Mouse (Mus musculus): ENCODE data around the gene Gm27179. TPM values are rescaled to one million over a fixed set of nuclear protein-coding genes. Genes with fewer than 3 reads are reported as not detected.
"Not testable (repeated sequence)": the region's sequence is repeated elsewhere in the genome, so short reads cannot be mapped to it uniquely, and the experiment has no call there.

Gene Gm27179
- polyA plus RNA-seq, 1 experiment: 0.35 TPM

GRCm38 (mm10) chr14:69520810-69521209 is 8.5 kb upstream of the Gm27179 start:
- not testable (repeated sequence) for H3K27me3 ChIP-seq (ENCODE audit: control insufficient read depth, insufficient read depth, low read length); H3K4me1 ChIP-seq (ENCODE audit: control insufficient read depth, insufficient read depth, insufficient read length, low read length); H3K4me3 ChIP-seq (ENCODE audit: low read depth, low read length); H3K27ac ChIP-seq (ENCODE audit: insufficient read depth, low read depth, low read length); H3K36me3 ChIP-seq (ENCODE audit: control insufficient read depth, insufficient read depth, low read length)
- no CpG with 5 or more reads among the region's 2 CpGs for WGBS

DNA sequence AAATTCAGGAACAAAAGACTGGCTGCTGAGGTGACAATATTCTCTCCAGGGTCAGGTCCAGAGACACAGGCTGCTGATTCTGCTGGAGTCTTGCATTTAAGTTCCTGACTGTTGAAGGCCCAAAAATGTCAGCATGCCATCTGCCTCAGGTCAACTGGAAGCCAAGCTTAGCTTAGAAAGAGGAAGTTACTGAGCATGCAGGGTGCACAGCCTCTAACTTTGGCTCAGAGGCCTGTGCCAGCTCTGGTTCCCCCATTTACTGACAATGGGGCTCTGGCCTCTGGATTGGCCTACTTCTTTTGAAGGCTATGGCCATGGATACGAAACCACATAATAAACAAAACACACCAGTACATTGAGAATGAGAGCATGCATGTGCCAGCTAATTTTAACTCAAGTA is 5.3 kb downstream of the Gm27179 start:
- WGBS: no CpG with 5 or more reads among the region's 1 CpGs
- not testable (repeated sequence) for H3K4me1 ChIP-seq (ENCODE audit: control insufficient read depth, insufficient read depth, insufficient read length, low read length); H3K27ac ChIP-seq (ENCODE audit: insufficient read depth, low read depth, low read length); H3K36me3 ChIP-seq (ENCODE audit: control insufficient read depth, insufficient read depth, low read length); H3K27me3 ChIP-seq (ENCODE audit: control insufficient read depth, insufficient read depth, low read length); H3K4me3 ChIP-seq (ENCODE audit: low read depth, low read length)

DNA sequence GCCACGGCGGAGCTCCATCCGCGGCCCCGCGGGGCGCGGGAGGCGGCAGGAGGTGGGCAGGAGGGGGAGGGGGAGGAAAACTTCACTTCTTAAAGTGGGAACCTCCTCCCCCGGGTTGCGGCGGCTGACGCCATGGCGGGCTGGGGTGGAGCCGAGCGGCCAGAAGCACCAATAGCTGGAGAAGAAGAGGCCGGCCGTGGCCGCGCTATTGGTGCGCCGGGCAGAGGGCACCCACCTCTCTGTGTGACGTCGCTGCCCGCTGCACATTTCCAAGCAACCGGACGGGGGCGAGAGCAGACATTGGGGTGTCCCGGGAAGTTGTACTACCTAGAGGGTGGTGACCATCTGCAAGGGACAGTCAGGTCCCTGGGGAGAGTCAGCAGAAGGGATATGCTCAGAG is 9.2 kb downstream of the Gm27179 start, which contains the start of gene Gm16867:
TSS of gene Gm16867 (minus strand) at position 189 of the 400 bp plus-strand sequence.
- not testable (repeated sequence) for H3K36me3 ChIP-seq (ENCODE audit: control insufficient read depth, insufficient read depth, low read length); H3K4me1 ChIP-seq (ENCODE audit: control insufficient read depth, insufficient read depth, insufficient read length, low read length); H3K27me3 ChIP-seq (ENCODE audit: control insufficient read depth, insufficient read depth, low read length); H3K4me3 ChIP-seq (ENCODE audit: low read depth, low read length); H3K27ac ChIP-seq (ENCODE audit: insufficient read depth, low read depth, low read length)
- WGBS: no CpG with 5 or more reads among the region's 29 CpGs

GRCm38 (mm10) chr14:69502440-69503150 is 9.8 kb downstream of the Gm27179 start:
- H3K4me1 ChIP-seq (ENCODE audit: control insufficient read depth, insufficient read depth, insufficient read length, low read length); H3K36me3 ChIP-seq (ENCODE audit: control insufficient read depth, insufficient read depth, low read length); H3K4me3 ChIP-seq (ENCODE audit: low read depth, low read length); H3K27ac ChIP-seq (ENCODE audit: insufficient read depth, low read depth, low read length); H3K27me3 ChIP-seq (ENCODE audit: control insufficient read depth, insufficient read depth, low read length): not testable (repeated sequence)
- no CpG with 5 or more reads among the region's 73 CpGs for WGBS

- not testable (repeated sequence) for H3K4me1 ChIP-seq (ENCODE audit: control insufficient read depth, insufficient read depth, insufficient read length, low read length)
Observed at GRCm38 (mm10) chr14:69496259-69496658, 16.1 kb downstream of the Gm27179 start.

GRCm38 (mm10) chr14:69494946-69495345 is 17.4 kb downstream of the Gm27179 start:
- H3K27ac ChIP-seq (ENCODE audit: insufficient read depth, low read depth, low read length); H3K27me3 ChIP-seq (ENCODE audit: control insufficient read depth, insufficient read depth, low read length); H3K4me1 ChIP-seq (ENCODE audit: control insufficient read depth, insufficient read depth, insufficient read length, low read length); H3K4me3 ChIP-seq (ENCODE audit: low read depth, low read length); H3K36me3 ChIP-seq (ENCODE audit: control insufficient read depth, insufficient read depth, low read length): not testable (repeated sequence)
- no CpG with 5 or more reads among the region's 2 CpGs for WGBS

More at GRCm38 (mm10) chr14:69496259-69496658, 16.1 kb downstream of the Gm27179 start:
- not testable (repeated sequence) for H3K36me3 ChIP-seq (ENCODE audit: control insufficient read depth, insufficient read depth, low read length); H3K27me3 ChIP-seq (ENCODE audit: control insufficient read depth, insufficient read depth, low read length); H3K27ac ChIP-seq (ENCODE audit: insufficient read depth, low read depth, low read length); H3K4me3 ChIP-seq (ENCODE audit: low read depth, low read length)

- H3K36me3 ChIP-seq (ENCODE audit: control insufficient read depth, insufficient read depth, low read length); H3K4me3 ChIP-seq (ENCODE audit: low read depth, low read length); H3K27ac ChIP-seq (ENCODE audit: insufficient read depth, low read depth, low read length); H3K4me1 ChIP-seq (ENCODE audit: control insufficient read depth, insufficient read depth, insufficient read length, low read length); H3K27me3 ChIP-seq (ENCODE audit: control insufficient read depth, insufficient read depth, low read length): not testable (repeated sequence)
- no CpG with 5 or more reads among the region's 3 CpGs for WGBS
Observed at GRCm38 (mm10) chr14:69494522-69494921, 17.8 kb downstream of the Gm27179 start.

DNA sequence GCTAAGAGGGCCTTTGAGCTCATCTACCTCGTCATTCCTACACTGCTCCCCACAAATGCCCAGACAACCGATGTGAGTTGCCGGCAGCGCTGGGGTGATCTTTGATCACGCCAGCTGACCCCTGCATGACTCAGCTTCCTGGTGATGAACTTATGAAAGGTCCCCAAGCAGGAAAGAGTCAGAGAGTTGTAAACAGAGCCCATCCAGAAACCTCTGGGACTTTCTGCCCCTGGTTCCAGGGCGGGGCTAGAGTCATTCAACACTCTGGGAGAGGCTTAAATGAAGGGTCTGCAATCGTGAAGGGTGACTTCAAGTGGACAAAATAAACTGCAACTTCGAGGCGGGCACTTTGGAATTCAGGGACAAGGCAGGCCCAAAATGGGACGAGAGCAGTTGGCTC is 24.3 kb downstream of the Gm27179 start:
- not testable (repeated sequence) for H3K4me3 ChIP-seq (ENCODE audit: low read depth, low read length); H3K36me3 ChIP-seq (ENCODE audit: control insufficient read depth, insufficient read depth, low read length); H3K27ac ChIP-seq (ENCODE audit: insufficient read depth, low read depth, low read length); H3K27me3 ChIP-seq (ENCODE audit: control insufficient read depth, insufficient read depth, low read length); H3K4me1 ChIP-seq (ENCODE audit: control insufficient read depth, insufficient read depth, insufficient read length, low read length)
- no CpG with 5 or more reads among the region's 10 CpGs for WGBS

DNA sequence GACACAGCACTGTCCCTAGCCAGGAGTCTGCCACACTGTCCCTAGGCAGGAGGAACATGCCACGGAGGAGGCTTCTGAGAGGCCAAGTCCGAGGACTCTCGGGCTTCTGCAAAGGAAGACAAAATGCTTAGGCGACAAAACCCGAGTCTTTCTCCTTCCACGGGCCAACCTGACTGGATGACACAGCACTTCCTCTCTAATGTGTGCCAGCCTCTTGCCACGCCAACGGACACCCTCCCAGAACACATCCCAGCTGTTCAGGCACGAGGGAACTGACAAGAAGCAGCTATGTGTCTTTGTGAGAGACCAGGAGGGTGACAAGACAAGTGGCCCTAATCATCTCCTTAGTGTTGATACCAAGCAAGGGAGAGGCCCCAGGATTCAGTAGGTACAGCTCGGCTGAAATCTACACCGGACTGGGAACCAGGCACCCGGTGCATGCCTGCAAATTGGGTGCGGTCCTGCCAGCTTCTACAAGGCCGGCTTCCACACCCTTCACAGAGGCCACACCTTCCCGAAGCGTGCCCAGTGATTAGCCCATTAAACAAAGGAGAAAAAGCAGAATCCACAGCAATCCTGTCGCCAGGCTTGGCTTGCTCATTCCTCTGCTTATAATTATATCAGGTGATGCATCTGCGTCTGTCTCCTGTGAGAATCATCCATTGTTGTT is 26.7 kb downstream of the Gm27179 start:
- H3K4me3 ChIP-seq (ENCODE audit: low read depth, low read length); H3K36me3 ChIP-seq (ENCODE audit: control insufficient read depth, insufficient read depth, low read length); H3K27me3 ChIP-seq (ENCODE audit: control insufficient read depth, insufficient read depth, low read length); H3K27ac ChIP-seq (ENCODE audit: insufficient read depth, low read depth, low read length); H3K4me1 ChIP-seq (ENCODE audit: control insufficient read depth, insufficient read depth, insufficient read length, low read length): not testable (repeated sequence)
- WGBS: no CpG with 5 or more reads among the region's 18 CpGs

DNA sequence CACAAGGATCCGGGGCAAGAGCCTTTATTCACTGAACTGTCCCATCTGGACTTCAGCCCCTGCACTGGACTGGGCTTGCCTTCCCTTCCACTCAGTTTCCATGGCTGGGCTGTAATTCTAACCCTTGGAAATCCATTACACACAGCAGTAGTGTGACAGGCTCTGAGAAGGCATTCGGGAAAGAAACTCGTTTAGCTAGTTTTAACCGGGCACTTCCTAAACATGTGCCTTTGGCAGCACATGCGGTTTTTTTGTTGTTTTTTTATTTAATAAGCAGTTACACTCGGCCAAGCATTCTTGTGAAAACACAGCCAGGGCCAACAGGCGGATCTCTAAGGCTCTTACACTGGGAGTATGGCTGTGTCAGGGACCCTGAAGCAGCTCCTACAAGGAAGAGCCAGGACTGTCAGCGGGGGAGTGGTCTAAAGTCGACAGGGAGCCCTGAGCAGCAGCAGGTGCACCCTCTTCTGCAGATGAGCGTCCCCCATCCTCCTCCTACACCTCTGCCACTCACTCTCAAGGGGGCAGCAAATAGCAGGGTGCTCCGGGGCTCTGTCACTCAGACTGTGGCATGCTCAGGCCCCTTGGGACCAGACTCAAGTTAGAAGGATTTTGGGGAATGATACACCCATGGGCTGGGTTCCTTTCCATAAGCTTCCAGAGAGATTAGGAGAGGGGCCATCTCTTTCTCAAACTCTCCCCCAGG is 38.3 kb downstream of the Gm27179 start:
- H3K36me3 ChIP-seq (ENCODE audit: control insufficient read depth, insufficient read depth, low read length); H3K27ac ChIP-seq (ENCODE audit: insufficient read depth, low read depth, low read length); H3K4me3 ChIP-seq (ENCODE audit: low read depth, low read length); H3K27me3 ChIP-seq (ENCODE audit: control insufficient read depth, insufficient read depth, low read length); H3K4me1 ChIP-seq (ENCODE audit: control insufficient read depth, insufficient read depth, insufficient read length, low read length): not testable (repeated sequence)
- no CpG with 5 or more reads among the region's 11 CpGs for WGBS

- WGBS: no CpG with 5 or more reads among the region's 2 CpGs
Observed at GRCm38 (mm10) chr14:69473322-69473721, 39.0 kb downstream of the Gm27179 start.

More at GRCm38 (mm10) chr14:69473322-69473721, 39.0 kb downstream of the Gm27179 start:
- H3K27me3 ChIP-seq (ENCODE audit: control insufficient read depth, insufficient read depth, low read length); H3K36me3 ChIP-seq (ENCODE audit: control insufficient read depth, insufficient read depth, low read length); H3K4me1 ChIP-seq (ENCODE audit: control insufficient read depth, insufficient read depth, insufficient read length, low read length); H3K27ac ChIP-seq (ENCODE audit: insufficient read depth, low read depth, low read length); H3K4me3 ChIP-seq (ENCODE audit: low read depth, low read length): not testable (repeated sequence)

All from small intestine, adult 2 months (tissue).